Comparison of ENCODE assay signal across 8 mouse cellular contexts in the genomic region with DNA sequence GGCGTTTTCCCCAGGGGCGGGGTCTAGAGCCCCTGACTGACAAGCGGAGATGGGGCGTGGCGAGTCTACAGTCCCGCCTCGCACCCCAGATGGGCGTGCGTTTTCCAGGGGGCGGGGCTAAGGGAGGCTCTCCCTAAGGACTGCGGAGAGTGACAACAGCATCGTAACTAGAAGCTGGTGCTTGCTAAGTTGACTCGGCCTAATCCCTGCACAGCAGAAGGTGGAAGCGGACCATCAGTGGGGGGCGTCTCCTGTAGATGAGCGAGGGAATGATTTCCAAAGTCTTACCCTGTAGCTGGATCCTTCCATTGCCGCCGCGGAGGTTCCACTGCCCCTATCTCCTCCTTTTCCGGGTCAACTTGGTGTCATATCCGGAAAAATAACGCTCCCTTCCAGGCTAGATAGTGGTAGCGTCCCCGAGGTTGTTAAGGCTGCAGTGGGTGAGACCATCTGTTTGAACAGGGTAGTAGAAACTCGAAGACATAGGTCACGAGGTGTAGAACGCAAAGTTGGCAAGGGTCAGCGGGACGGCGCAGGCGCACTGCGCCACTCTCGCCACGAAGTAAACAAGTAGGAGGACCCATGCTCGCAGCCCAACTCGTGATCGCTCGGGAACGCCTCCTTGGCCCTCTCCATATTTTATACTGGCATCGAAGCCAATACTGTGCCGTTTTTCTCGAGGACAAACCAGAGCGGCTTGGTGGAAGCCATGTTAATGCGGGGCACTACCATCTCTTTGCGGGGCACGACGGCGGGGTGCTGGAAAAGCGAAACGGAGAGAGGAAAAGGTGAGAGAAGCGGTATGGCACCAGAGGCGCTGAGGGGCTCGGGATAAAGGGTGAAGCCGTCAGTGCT. TPM values are rescaled to one million over a fixed set of nuclear protein-coding genes. Genes with fewer than 3 reads are reported as not detected.
DNase-seq lines count a peak whose midpoint lies in the region; ATAC-seq and TF ChIP-seq lines count a peak whose summit lies in the region.

A gene (plus strand): TSS at position 431 of the 855 bp plus-strand sequence.
A gene (minus strand): TSS at position 519 of the 855 bp plus-strand sequence.

- peak within 1 kb of the TSS; percentile 83 for H3K4me3 ChIP-seq in bone marrow, adult 2 months (replicated peaks; ENCODE audit: control insufficient read depth, low read depth, low read length)
- peak within 1 kb of the TSS; percentile 81 for H3K4me3 ChIP-seq in embryonic facial prominence, embryonic 15.5 days (replicated peaks)
- peak within 1 kb of the TSS; percentile 87 for H3K4me3 ChIP-seq in limb, embryonic 14.5 days (replicated peaks; ENCODE audit: low read length)
- H3K4me3 ChIP-seq in midbrain, postnatal 0 days (ENCODE audit: low read depth, low read length): peak within 1 kb of the TSS; percentile 64

- ATAC-seq in embryonic facial prominence, embryonic 15.5 days (ENCODE audit: insufficient number of reproducible peaks, low FRiP score, low TSS enrichment, low read depth): peak; percentile 90
- ATAC-seq in limb, embryonic 14.5 days (ENCODE audit: low FRiP score, low read depth): peak; percentile 84
- ATAC-seq in midbrain, postnatal 0 days (ENCODE audit: low FRiP score): peak; percentile 90

- no peaks in the 10 kb centered on the region for H3K9me3 ChIP-seq in embryonic facial prominence, embryonic 15.5 days (replicated peaks)
- no peaks in the 10 kb centered on the region for H3K9me3 ChIP-seq in limb, embryonic 14.5 days (ENCODE audit: control insufficient read depth, low read length)
- no peaks in the 10 kb centered on the region for H3K9me3 ChIP-seq in midbrain, postnatal 0 days (ENCODE audit: low read length)

- peak; percentile 58; the same call in 1 of the 2 replicates for TF ChIP-seq POLR2A in bone marrow, adult 2 months (IDR thresholded peaks at IDR 0.05; ENCODE audit: borderline replicate concordance, control insufficient read depth, low read depth, low read length)
- TF ChIP-seq POLR2A in limb, embryonic 14.5 days (IDR thresholded peaks at IDR 0.05; ENCODE audit: borderline replicate concordance, extremely low read depth, insufficient read depth, insufficient read length): no peak

- TF ChIP-seq CTCF in bone marrow, adult 2 months (IDR thresholded peaks at IDR 0.05; ENCODE audit: control insufficient read depth, insufficient read depth, low read length): no peak; the same call in 1 of the 2 replicates
- no peak for TF ChIP-seq CTCF in midbrain, postnatal 0 days (IDR thresholded peaks at IDR 0.05)

- H3K9ac ChIP-seq in embryonic facial prominence, embryonic 15.5 days: peak within 1 kb of the TSS; percentile 80
- peak within 1 kb of the TSS; percentile 76 for H3K9ac ChIP-seq in limb, embryonic 14.5 days (ENCODE audit: low read depth, low read length, severe bottlenecking)
- H3K9ac ChIP-seq in midbrain, postnatal 0 days (replicated peaks; ENCODE audit: low read length, poor library complexity, severe bottlenecking): peak within 1 kb of the TSS; percentile 87

- under 1% methylated on average over 54 of the region's 54 CpGs for WGBS in bone marrow, adult 2 months
- under 1% methylated on average over 54 of the region's 54 CpGs for WGBS in embryonic facial prominence, embryonic 15.5 days
- WGBS in limb, embryonic 14.5 days: 2% methylated on average over 54 of the region's 54 CpGs
- WGBS in midbrain, postnatal 0 days: under 1% methylated on average over 54 of the region's 54 CpGs

- peaks cover 39% of the 10 kb centered on the region for H3K36me3 ChIP-seq in embryonic facial prominence, embryonic 15.5 days
- H3K36me3 ChIP-seq in limb, embryonic 14.5 days (ENCODE audit: control insufficient read depth, insufficient read depth, low read length): peaks cover 49% of the 10 kb centered on the region
- H3K36me3 ChIP-seq in midbrain, postnatal 0 days (ENCODE audit: insufficient read depth, low read length): peaks cover 37% of the 10 kb centered on the region

- H3K4me2 ChIP-seq in embryonic facial prominence, embryonic 15.5 days (replicated peaks): peak within 1 kb of the TSS; percentile 85
- H3K4me2 ChIP-seq in limb, embryonic 14.5 days (replicated peaks; ENCODE audit: low read depth, low read length, severe bottlenecking): peak within 1 kb of the TSS; percentile 82
- H3K4me2 ChIP-seq in midbrain, postnatal 0 days (ENCODE audit: low read depth, low read length, poor library complexity, severe bottlenecking): peak within 1 kb of the TSS; percentile 75

- DNase-seq in 416B (ENCODE audit: low read depth): peak; percentile 100
- peak; percentile 100 for DNase-seq in heart, adult 8-10 months (ENCODE audit: low spot score)
- peak; percentile 100 for DNase-seq in kidney, adult 9 months
- peak; percentile 99 for DNase-seq in limb, embryonic 14.5 days (ENCODE audit: low spot score)
- peak; percentile 100 for DNase-seq in midbrain, postnatal 0 days (ENCODE audit: low spot score)
- peak; percentile 91 to 94 for DNase-seq in spleen, postnatal 14 days (ENCODE audit: low spot score in 2 of 2)

- H3K27ac ChIP-seq in bone marrow, adult 2 months (ENCODE audit: control insufficient read depth, insufficient read depth, low read depth, low read length, poor library complexity): peak within 1 kb of the TSS; percentile 90
- H3K27ac ChIP-seq in embryonic facial prominence, embryonic 15.5 days (replicated peaks): peak within 1 kb of the TSS; percentile 100
- H3K27ac ChIP-seq in limb, embryonic 14.5 days (replicated peaks; ENCODE audit: low read depth, low read length): peak within 1 kb of the TSS; percentile 99
- peak within 1 kb of the TSS; percentile 98 for H3K27ac ChIP-seq in midbrain, postnatal 0 days (ENCODE audit: low read depth, low read length)

- peaks cover 6% of the 10 kb centered on the region; the same call in 1 of the 2 replicates for H3K4me1 ChIP-seq in bone marrow, adult 2 months (ENCODE audit: control insufficient read depth, insufficient read depth, low read length)
- H3K4me1 ChIP-seq in embryonic facial prominence, embryonic 15.5 days: peaks cover 38% of the 10 kb centered on the region
- H3K4me1 ChIP-seq in limb, embryonic 14.5 days (ENCODE audit: control insufficient read depth, insufficient read depth, low read length): peaks cover 16% of the 10 kb centered on the region
- H3K4me1 ChIP-seq in midbrain, postnatal 0 days (ENCODE audit: insufficient read depth, low read length): peaks cover 13% of the 10 kb centered on the region; the same call in 1 of the 2 replicates

- H3K27me3 ChIP-seq in embryonic facial prominence, embryonic 15.5 days: no peaks in the 10 kb centered on the region
- H3K27me3 ChIP-seq in limb, embryonic 14.5 days (ENCODE audit: control insufficient read depth, insufficient read depth, low read length): no peaks in the 10 kb centered on the region
- no peaks in the 10 kb centered on the region for H3K27me3 ChIP-seq in midbrain, postnatal 0 days (ENCODE audit: insufficient read depth, low read length)

RNA-seq across cellular contexts. Expression of the first gene that starts in this region (rescaled TPM):
- 28.2 and 48.0 TPM in 2 replicates for polyA plus RNA-seq in bone marrow, adult 2 months (2011; ENCODE audit: insufficient read depth, insufficient read length, low replicate concordance, missing spikeins)
- polyA plus RNA-seq in embryonic facial prominence, embryonic 15.5 days (2015; fragmentation: Nextera tagmentation; extraction: Ambion mirVana): 124 and 127 TPM in 2 replicates
- total RNA-seq in heart, adult 8-10 months (2022): 10 to 100 TPM; 64.3 to 76.2 (median 70.5) TPM
- 179 and 270 TPM in 2 replicates for polyA plus RNA-seq in limb, embryonic 14.5 days (2012; rRNA removed)
- polyA plus RNA-seq in limb, embryonic 14.5 days (2014; fragmentation: Nextera tagmentation; extraction: Ambion mirVana): 66.1 and 70.5 TPM in 2 replicates
- 104 and 120 TPM in 2 replicates for total RNA-seq in midbrain, postnatal 0 days (2014; rRNA removed)
- polyA plus RNA-seq in midbrain, postnatal 0 days (2015; fragmentation: Nextera tagmentation; extraction: Ambion mirVana): 89.1 and 91.0 TPM in 2 replicates

RNA-seq across cellular contexts. Expression of the second gene that starts in this region (rescaled TPM):
- 24.5 and 49.2 TPM in 2 replicates for polyA plus RNA-seq in bone marrow, adult 2 months (2011; ENCODE audit: insufficient read depth, insufficient read length, low replicate concordance, missing spikeins)
- 86.6 and 89.3 TPM in 2 replicates for polyA plus RNA-seq in embryonic facial prominence, embryonic 15.5 days (2015; fragmentation: Nextera tagmentation; extraction: Ambion mirVana)
- 10 to 100 TPM; 40.7 to 59.5 (median 51.5) TPM for total RNA-seq in heart, adult 8-10 months (2022)
- 86.0 and 103 TPM in 2 replicates for polyA plus RNA-seq in limb, embryonic 14.5 days (2012; rRNA removed)
- 76.0 and 81.7 TPM in 2 replicates for polyA plus RNA-seq in limb, embryonic 14.5 days (2014; fragmentation: Nextera tagmentation; extraction: Ambion mirVana)
- 79.7 and 129 TPM in 2 replicates for total RNA-seq in midbrain, postnatal 0 days (2014; rRNA removed)
- 115 and 126 TPM in 2 replicates for polyA plus RNA-seq in midbrain, postnatal 0 days (2015; fragmentation: Nextera tagmentation; extraction: Ambion mirVana)

Comparison
In these comparisons a context has a peak if more than half of its experiments do, and no peak if none do; other contexts are left out.
1. Peak in every context shown above with its lines: DNase-seq, ATAC-seq, H3K4me3 ChIP-seq and H3K27ac ChIP-seq.